Mouse (Mus musculus): ENCODE measurements around the gene Hoxa2.

The Hoxa2 gene

DNA sequence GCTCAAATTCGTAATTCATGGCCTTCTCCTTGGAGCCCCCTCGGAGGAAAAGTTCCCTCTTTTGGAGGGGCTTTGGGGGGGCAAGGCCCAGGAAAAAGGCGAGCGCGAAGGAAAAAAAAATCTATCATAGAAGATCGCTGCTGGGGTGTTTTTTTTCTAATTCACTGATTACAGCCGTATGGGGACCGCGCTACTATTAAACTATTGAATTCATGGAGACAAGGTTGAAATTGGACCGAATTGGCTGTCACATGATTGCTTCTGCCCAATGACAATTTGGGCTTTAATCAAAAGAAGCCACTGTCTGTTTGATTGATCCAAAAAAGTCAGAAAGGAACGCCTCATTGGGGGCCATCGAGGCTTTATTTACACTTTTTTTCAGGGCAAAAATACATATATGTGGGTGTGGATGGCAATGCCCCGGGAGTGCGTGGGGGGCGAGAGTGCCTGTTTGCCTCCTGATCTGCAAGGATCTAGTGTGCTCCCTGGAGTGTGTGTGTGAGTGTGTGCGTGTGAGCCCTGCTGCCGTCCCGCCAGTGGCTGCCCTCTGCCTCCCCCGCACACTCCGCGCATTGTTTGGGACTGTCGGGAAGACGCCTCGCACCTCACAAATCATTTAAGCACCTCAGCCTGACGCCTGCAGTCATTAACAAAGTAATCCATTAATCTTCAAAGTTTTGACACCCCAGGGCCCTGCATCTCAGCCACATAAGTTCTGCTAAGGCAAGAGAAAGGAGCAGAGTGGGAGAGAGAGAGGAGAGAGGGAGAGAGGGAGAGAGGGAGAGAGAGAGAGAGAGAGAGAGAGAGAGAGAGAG, at the start of gene Hoxa2:
Hoxa2 (minus strand) TSS at position 206 of the 815 bp plus-strand sequence.
- in situ Hi-C loops (cut with MboI, MseI): no loop called here

DNA sequence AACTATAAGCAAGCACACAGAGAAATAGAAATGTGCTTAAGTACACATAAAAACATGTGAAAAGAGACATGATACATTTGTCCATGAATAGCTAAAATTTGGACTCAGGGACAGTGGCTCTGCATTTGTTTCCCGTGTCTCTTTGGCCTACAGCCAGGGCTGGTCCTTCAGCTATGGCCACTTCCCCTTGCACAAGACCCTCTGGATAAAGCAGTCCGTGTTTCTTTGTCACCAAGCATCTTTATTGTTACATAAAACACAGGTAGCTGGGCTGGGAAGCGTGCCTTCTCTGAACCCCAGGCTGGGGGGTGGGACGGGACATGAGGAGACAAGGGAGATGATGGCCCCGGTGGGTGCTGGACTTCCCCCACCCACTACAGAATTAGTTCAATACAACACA, 49.6 kb upstream of the Hoxa2 start:
- in situ Hi-C loops (cut with MboI, MseI): loop anchor here (10.0 to 25.0 kb wide), 2 partner anchors 352 to 1039 kb away; no protein-coding TSS in a partner anchor

DNA sequence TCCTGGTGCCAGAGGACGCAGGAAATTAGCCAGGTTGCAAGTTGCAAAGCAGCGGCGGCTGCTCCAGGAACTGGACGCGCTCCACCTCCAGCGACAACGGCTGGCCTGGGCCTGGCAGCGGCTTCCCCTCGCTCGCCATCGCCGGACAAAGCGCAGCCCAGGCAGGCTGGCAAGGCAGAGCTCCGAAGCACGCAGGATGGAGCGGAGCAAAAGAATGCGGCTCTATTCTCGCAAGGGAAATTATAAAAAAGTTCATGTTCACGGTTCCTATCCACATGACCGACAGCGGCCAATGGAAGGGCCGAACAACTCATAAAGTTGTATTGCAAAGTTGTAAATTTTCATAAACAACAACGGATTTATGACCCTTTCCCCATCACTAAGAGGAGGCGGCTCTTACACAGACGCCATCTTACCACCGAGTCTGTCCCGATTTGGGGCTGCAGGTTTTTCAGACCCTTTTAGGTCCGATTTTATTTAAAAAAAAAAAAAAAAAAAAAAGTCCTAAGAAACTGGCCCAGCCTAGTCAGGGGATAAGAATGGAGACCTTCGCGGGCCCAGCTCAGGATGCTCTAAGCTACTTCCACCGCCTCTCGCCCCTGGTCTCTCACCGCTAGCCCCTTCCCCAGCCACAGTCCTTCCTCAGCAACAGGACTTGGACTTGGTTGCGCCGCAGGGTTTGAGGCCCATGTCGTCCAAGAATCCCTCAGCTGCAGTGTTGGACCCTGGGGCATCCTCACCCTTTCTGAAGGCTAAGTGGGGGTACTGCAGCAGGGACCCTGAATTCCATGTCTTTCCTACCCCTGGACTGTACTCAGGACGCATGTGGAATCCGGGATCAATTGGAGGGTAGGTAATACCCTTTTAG, 48.7 kb upstream of the Hoxa2 start, which contains the start of the genes Hoxa3 and Gm28308:
Hoxa3 (minus strand) TSS at position 218 of the 868 bp plus-strand sequence.
Gm28308 (minus strand) TSS at position 221 of the 868 bp plus-strand sequence.
- in situ Hi-C loops (cut with MboI, MseI): loop anchor here (10.0 to 25.0 kb wide), 2 partner anchors 351 to 1039 kb away; no protein-coding TSS in a partner anchor

DNA sequence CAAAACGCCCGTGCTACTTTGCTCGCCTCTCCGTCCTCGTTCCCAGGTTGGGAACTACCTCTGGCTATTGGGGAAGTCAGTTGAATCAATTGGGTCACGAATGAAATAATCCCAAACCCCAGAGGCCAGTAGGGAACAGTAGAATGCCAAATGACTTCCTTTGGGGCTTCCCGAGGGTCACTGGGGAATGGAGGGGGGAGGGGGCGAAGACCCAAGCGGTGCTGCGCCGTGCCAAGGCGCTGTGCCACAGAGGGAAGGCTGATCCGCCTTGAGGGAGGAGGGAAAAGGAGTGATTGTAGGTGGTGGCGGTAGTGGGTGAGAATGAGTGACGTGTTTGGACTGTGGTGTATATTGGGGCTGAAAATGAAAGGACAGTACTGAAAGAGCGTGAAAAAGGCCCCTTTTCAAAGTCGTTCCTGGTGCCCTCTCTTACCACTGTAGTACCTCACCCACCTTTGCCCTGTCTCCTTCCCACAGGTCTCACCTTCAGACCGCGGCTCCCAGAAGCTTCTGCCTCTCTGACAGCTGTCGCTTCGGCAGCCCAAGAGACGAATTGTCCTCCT, 48.0 kb upstream of the Hoxa2 start:
- in situ Hi-C loops (cut with MboI, MseI): loop anchor here (10.0 to 25.0 kb wide), 2 partner anchors 350 to 1038 kb away; no protein-coding TSS in a partner anchor

DNA sequence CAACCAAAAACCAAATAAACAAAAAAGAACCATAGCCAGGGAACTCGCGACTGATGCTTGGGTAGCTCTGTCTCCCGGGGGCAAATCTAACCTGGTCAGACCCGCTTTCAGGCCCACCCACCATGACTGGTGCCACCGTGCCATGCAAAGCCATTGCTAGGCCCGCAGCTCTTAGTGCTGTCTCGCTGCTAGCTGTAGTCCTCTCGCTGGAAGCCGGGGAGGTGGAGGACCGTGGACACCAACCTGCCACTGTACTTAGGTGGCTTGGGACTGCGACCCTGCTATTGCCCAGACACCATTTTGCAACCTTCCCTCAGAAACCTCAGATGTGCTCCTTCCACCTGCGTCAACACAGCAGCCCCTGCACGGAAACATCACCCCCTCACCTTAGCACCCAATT, 47.3 kb upstream of the Hoxa2 start:
- in situ Hi-C loops (cut with MboI, MseI): loop anchor here (10.0 to 25.0 kb wide), 2 partner anchors 350 to 1037 kb away; no protein-coding TSS in a partner anchor

DNA sequence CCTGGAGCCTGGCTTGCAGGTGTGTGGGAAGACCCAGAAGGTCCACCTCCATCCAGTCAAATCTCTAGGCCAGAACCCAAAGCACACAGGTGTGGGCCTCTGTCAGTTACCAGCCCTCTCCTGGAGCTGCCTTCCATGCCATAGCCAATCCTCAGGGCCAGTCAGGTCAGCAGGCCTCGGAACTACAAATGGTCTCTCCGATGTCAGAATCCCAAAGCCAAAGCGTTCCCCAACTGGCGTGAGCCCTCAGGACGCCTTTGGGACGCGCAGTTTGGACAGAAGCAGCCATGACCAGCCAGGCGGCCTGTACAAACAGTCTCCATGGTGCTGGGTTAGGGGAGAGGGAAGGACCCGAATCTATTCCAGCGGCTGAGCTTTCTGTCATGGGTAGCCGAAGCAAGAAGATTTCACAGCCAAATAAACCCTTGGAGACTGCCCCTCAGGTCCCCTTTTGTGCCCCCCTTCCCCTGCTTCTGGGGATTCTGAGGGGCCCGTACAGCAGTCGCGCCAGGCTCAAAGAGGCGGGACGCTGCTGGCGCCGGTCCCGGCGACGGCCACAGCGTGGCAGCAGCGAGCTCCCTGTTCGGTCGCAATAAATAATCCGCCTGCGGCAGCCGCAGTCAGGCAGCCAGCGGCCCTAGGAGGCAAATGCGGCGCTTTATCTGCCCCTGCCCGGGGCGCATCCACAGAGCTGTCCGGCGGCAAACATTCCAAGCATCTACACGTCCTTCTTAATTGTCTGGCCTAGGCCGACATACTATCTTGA, 46.7 kb upstream of the Hoxa2 start:
- in situ Hi-C loops (cut with MboI, MseI): loop anchor here (10.0 to 25.0 kb wide), 2 partner anchors 349 to 1037 kb away; no protein-coding TSS in a partner anchor

DNA sequence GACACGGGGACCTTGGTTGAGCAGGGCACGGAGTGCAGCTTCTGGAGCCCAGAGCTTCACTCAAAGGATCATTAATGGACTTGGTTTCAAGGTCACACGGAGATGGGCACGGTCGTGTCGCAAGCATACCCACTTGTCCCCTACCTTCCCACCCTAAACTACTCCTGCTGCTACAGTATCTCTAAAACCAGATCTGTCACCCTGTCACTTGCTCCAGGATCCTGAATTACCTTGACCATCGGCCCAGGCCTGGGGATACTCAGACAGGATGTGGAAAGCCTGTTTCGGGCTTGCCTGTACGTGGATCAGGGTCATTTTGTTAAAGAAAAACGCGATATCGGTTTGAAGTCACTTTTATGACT, 45.0 kb upstream of the Hoxa2 start:
- in situ Hi-C loops (cut with MboI, MseI): loop anchor here (10.0 to 25.0 kb wide), 2 partner anchors 347 to 1035 kb away; no protein-coding TSS in a partner anchor

DNA sequence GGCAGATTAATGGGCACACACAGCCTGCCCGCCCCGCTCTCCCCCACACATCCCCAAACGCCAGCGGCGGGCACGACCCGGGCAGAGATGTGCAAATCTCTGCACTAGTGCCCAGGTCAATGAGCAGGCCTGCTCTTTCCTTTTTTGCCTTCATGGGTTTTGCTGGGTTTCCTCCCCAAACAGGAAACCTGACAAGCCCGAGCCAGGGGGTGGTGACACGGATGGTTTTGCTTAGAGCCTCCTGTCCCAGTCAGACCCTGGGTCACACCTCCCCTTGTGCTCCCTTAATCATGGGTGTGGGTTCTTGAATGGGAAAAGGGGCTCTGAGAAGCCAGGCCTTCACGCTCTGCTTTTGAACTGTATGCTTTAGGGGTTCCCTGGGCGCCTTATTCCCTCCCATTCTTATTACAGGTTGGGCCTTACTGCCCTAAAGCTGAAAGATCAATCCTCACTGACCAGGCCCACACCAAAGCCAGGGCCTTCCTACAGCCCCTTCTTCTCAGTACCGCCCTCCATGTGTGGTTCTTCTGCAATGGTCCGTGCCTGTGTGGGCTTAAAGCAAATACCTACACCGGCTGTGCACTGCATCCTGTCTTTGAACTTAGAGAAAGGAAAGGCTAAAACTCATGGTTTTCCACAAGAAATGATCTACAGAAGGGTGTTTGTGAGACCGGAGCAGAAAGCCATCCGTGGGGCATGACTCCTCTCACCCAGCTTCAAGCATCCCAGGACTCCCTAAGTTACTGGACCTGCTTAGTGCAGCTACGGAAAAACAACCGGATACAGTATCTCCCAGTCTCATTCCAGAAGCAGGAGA, 44.4 kb upstream of the Hoxa2 start:
- in situ Hi-C loops (cut with MboI, MseI): loop anchor here (25.0 kb wide), 1 partner anchor 347 kb away; no protein-coding TSS in a partner anchor

DNA sequence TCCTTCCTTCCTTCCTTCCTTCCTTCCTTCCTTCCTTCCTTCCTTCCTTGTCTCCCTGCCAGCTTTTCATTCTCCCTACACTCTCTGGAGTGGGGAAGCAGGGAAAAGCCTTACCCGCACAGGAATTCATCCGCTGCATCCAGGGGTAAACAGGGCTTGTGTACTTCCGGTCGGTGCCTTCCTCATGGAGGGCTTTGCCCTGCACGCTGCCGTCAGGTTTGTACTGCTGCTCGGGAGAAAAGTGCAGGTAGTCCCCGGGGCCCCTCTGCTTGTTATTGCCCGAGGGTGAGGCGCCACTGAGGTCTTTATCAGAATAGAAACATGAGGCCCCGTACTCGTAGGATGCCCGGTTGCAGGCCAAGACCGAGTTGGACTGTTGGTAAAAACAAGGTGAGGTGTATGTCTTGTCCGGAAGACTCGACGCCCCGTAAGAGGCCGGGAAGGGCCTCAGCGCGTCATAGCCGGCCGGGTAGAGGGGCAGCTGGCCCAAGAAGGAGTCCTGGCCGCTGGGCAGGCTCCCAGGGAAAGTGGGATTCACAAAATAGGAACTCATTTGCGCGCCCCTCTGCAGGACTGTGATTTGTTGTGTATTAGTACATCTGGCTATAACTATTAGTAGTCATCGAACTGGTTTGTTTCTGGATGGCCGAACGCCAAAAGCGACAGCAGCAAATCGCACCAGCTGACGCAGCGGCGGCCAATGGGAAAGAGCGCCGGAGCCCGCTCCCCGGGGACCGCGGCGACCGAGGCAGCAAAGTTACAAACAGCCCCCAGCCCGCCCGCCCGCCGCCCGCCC, 43.6 kb upstream of the Hoxa2 start, which contains the start of gene Hoxa6:
Hoxa6 (minus strand) TSS at position 651 of the 796 bp plus-strand sequence.
- in situ Hi-C loops (cut with MboI, MseI): loop anchor here (25.0 kb wide), 1 partner anchor 346 kb away; no protein-coding TSS in a partner anchor

DNA sequence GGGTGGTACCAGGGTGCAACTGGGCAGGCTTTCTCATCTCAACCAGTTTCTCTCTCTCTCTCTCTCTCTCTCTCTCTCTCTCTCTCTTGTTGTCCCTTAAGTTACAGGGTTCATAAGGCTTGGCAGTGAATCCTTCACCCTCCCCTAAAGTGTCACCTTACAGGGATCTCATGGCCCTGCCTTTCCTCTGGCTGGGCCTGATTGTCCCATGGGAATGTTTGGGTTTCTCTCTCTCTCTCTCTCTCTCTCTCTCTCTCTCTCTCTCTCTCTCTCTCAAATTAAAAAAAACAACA, 43.0 kb upstream of the Hoxa2 start:
- in situ Hi-C loops (cut with MboI, MseI): loop anchor here (25.0 kb wide), 1 partner anchor 345 kb away; no protein-coding TSS in a partner anchor

DNA sequence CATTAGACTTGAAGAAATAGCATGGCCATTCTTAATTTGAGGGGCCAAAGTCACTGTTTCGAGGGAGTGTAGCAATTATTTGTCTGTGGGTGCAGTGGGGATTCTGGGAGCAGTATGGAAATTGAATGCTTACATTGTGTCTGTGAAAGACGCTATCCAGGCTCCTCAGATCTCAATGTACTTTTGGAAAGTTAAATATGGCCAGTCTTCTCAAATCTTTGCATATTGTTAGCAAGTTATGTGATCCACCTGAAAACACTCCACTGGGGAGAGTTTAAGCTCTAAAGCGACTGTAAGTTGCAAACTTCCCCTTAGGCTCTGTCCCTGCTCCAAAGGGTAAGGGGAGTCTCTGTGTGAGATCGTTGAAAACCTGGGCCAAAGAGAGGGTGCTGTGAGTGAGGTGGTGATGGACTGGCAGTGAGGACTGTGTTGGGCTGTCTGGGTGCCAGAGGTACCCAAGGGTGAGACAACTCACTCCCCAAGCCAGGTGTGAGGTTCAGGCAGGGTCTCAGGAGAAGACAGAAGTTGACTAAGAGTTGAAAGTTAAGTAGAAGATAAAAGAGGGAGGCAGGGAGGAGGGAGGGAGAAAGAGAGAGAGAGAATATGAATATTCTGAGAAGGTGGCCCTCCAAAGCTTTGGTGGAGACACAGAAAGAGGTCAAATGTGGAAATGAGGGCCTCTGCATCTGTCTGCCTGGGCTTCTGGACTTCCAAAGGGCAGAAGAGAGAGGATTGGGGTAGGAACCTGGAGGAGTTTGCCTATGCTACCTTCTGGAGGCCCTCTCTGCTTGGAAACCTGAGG, 42.5 kb upstream of the Hoxa2 start:
- in situ Hi-C loops (cut with MboI, MseI): loop anchor here (25.0 kb wide), 1 partner anchor 345 kb away; no protein-coding TSS in a partner anchor

DNA sequence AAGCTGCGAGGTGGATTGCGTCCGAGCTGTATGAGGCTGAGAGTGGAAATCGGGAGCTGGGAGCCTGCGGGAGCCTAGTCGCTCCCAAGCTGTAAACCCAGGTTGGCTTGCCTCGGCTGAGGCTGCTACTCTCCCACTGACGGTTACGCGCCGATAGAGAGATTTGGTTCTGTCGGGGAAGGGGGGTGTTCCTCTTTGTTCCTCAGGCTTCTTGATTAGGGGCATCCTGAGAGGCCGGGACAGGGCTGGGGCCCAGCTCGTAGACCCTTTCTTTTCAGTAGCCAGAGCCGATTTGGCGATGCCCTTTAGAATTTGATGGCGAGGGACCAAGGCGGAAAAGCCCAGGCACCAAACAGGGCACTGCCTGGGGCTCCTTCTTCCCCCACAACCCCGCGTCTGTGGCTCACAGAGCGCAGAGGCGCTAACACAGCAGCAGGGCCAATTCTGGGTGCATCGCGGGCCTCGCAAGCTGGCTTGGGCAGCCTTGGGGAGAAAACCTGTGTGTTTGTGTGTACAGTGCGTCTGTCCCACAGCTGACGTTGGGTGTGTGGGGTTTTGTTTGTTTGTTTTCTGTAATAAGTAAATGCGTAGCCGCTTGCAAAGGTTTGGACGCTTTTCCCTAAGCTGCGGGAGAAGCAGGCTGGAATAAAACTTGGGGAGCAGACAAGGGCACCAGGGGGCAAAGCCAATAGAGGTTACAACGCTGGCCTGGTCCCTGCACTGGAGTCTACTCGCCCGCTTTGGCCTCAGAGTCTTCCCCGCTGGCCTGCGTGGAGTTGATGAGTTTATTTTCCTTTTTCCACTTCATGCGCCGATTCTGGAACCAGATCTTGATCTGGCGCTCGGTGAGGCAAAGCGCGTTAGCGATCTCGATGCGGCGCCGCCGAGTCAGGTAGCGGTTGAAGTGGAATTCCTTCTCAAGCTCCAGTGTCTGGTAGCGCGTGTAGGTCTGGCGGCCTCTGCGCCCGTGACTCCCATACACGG, 41.3 kb upstream of the Hoxa2 start:
- in situ Hi-C loops (cut with MboI, MseI): loop anchor here (25.0 kb wide), 1 partner anchor 344 kb away; no protein-coding TSS in a partner anchor

DNA sequence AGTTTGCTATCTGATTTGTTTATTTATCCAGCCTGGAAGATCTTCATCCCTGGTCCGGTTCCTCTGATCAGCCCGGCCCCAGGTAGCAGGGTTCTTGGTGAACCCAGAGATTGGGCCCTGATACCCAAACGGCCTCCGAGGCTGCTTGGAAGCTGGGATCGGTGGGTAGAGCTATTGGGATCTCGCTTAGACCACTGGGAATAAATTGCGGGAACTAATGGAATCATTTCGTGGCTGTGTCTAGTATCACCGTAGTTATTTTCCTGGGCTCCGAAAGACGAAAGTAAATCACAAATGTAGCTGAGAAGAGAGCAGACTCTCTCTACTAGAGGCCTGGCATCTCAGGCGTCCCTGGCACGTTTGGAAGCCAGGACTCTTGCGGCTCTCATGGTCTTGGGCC, 40.6 kb upstream of the Hoxa2 start:
- in situ Hi-C loops (cut with MboI, MseI): loop anchor here (25.0 kb wide), 1 partner anchor 343 kb away; no protein-coding TSS in a partner anchor

DNA sequence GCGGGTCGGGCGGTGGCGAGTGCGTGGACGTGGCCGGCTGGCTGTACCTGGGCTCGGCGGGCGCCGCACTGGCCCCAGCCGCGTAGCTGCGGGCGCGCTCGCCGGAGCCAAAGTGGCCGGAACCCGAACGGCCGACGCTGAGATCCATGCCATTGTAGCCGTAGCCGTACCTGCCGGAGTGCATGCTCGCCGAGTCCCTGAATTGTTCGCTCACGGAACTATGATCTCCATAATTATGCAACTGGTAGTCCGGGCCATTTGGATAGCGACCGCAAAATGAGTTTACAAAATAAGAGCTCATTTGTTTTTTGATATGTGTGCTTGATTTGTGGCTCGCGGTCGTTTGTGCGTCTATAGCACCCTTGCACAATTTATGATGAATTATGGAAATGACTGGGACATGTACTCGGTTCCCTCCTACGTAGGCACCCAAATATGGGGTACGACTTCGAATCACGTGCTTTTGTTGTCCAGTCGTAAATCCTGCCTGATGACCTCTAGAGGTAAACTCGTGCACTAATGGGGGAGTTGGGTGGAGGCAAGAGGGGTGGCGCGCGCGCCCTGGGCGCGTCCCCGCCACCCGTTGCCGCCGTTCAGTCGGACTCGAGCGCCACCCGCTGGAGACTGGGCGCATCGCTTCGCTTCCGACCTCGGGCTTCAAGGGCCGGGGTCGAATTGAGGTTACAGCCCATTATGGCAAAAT, 39.6 kb upstream of the Hoxa2 start, which contains the start of gene Hoxa5:
Hoxa5 (minus strand) TSS at position 538 of the 703 bp plus-strand sequence.
- in situ Hi-C loops (cut with MboI, MseI): loop anchor here (5.0 to 25.0 kb wide), 2 partner anchors 67 to 342 kb away; no protein-coding TSS in a partner anchor

DNA sequence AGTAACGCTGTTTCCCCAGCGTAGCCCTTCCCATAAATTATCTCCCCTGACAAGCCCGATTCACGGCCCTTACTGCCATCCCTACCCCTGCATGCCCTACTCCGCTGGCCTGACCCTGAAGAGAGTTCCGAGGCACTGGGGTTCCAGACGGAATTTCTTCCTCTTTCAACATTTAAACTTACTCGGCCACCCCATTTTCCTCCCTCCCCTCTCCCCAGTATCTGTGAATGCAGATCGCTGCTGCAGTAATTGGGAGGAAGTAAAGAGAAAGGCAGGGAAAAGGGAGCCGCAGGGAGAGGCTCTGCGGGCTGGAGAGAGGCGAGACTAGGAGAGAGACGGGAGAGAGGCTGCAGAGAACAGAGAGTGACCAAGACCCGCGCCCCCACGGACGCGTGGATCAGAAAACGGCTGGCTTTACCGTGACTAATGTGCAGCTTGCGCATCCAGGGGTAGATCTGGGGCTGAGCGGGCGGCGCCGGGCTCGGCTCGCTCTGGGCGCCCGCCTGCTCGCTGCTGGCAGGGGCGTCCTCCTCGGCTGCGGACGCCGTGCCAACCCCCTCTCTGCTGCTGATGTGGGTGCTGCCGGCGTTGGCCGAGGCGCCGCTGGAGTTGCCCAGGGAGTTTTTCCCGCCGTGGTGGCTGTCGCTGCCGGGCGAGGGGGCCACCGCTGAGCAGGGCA, 38.9 kb upstream of the Hoxa2 start:
- in situ Hi-C loops (cut with MboI, MseI): loop anchor here (5.0 to 25.0 kb wide), 2 partner anchors 66 to 341 kb away; no protein-coding TSS in a partner anchor

All from regulatory T cell (primary cell).